Mouse (Mus musculus): ENCODE data around the gene Cacna1g.

The Cacna1g gene

DNA sequence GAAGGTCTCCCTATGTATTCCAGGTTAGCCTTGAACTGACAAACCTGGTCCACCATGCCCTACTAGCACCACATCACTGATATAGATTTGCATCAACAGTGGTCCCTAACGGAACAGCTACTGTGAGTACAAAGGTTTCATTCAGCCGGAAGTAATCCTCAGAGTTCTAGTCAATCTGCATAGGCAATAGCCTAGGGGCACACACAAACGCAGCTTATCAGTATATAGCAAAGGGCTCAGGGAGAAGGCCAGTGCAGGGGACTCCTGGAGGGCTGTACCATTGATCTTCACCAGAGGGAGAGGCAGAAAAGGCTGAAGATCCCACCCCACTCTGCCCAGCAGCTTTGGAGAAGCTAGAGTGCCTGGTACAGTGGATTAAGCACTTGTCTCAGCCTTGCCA lies 27.0 kb downstream of the Cacna1g start:
- no peak for DNase-seq (ENCODE audit: low read depth, low spot score)

DNA sequence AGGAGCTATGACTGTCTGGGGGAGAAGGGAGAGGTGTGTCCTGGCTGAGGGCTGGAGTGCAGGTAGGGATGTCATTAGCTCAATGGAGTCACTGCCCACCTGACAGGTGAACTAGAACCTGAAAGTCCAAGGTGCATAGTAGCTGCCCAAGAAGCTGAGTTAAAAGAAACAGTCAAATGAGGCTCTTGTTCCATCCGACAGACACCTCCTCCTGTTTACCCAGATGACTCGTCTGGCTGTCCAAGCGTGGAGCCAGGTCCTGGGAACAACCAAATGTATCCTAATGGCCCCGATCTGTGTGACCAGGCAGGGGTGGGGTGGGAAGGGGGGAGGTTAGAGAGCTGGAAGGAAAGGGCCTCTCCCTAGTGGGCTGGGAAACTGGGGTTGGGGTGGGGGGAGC lies 28.7 kb downstream of the Cacna1g start:
- DNase-seq (ENCODE audit: low read depth, low spot score): no peak

GRCm38 (mm10) chr11:94444829-94445228 lies 29.2 kb downstream of the Cacna1g start:
- DNase-seq (ENCODE audit: low read depth, low spot score): no peak

- DNase-seq (ENCODE audit: low read depth, low spot score): no peak
Measured at GRCm38 (mm10) chr11:94441752-94442151, 32.2 kb downstream of the Cacna1g start.

DNA sequence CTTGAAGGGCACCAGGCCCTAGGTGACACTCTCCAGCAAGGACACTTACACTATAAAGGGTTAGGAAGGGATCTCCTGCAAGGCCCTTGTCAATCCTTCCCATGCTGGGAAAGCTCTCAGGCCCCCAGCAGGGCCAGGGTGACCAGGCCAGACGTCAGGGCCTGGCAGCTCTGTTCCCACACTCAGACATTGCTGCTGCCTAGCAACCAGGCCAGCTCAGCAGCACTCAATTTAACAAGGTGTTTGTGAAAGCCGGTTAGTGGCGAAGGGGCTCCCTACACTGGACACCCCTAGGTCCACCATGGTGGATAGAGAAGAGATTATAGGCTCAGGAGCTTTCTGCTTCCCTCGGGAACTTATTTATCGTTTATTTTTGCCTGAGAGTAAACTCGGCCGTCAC lies 32.9 kb downstream of the Cacna1g start:
- DNase-seq (ENCODE audit: low read depth, low spot score): peak; percentile 13

GRCm38 (mm10) chr11:94440421-94440820 lies 33.6 kb downstream of the Cacna1g start:
- DNase-seq (ENCODE audit: low read depth, low spot score): no peak

DNA sequence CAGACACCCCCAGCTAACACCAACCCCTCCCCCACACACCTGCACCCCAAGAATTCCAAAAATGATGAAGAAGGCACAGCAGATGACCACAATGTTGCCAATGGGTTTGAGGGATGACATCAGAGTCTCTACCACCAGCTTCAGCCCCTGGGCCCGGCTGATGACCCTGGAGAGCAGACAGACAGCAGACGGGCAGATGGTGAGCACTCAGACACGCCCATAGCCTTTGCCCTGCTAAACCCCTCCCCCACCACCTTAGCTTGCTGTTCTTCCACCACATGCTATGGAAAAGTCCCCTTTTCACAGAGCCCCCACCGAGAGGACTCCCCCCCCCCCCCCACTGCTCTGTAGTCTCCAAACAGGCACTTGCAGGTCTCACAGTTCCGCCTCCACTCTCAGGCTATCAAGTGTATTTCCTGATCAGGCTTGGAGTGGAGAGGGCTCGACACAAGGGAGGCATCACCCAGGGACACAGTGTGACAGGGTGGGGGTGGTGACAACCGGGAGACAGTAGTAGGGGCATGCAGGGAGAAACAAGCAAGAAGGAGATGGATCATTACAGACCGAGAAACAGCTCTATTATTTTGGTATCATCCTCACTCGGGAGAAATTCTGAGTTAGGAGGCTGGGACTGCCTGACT lies 44.9 kb downstream of the Cacna1g start:
- no peak for DNase-seq (ENCODE audit: low read depth, low spot score)

- peak; percentile 80 for DNase-seq (ENCODE audit: low read depth, low spot score)
Measured at GRCm38 (mm10) chr11:94428091-94428835, 45.7 kb downstream of the Cacna1g start.

- DNase-seq (ENCODE audit: low read depth, low spot score): no peak
Measured at GRCm38 (mm10) chr11:94425656-94426055, 48.3 kb downstream of the Cacna1g start.

- DNase-seq (ENCODE audit: low read depth, low spot score): no peak
Measured at GRCm38 (mm10) chr11:94425215-94425614, 48.8 kb downstream of the Cacna1g start.

GRCm38 (mm10) chr11:94424380-94424779 lies 49.6 kb downstream of the Cacna1g start:
- DNase-seq (ENCODE audit: low read depth, low spot score): no peak

DNA sequence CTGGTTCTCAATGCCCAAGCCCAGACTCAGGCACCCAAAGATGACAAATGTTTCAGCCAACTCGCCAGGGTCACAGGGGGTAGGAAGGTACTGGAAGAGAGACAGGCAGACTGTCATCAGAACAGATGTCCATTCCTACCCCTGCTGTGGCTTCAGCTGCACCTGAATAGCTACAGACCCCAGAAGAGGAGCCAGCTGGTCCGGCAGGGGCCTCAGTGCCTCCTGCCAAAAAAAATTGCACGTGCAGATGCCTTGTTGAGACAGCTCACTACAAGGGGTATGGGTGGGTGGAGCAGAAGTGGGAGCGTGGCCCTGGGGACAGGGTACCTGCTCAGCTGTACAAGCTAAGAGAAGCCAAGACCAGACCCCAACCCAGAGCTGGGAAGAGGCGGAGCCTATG lies 50.1 kb downstream of the Cacna1g start:
- DNase-seq (ENCODE audit: low read depth, low spot score): no peak

- no peak for DNase-seq (ENCODE audit: low read depth, low spot score)
Measured at GRCm38 (mm10) chr11:94420991-94421390, 53.0 kb downstream of the Cacna1g start.

GRCm38 (mm10) chr11:94420325-94420724 lies 53.7 kb downstream of the Cacna1g start:
- no peak for DNase-seq (ENCODE audit: low read depth, low spot score)

GRCm38 (mm10) chr11:94419004-94419727 lies 54.8 kb downstream of the Cacna1g start:
- DNase-seq (ENCODE audit: low read depth, low spot score): no peak

DNA sequence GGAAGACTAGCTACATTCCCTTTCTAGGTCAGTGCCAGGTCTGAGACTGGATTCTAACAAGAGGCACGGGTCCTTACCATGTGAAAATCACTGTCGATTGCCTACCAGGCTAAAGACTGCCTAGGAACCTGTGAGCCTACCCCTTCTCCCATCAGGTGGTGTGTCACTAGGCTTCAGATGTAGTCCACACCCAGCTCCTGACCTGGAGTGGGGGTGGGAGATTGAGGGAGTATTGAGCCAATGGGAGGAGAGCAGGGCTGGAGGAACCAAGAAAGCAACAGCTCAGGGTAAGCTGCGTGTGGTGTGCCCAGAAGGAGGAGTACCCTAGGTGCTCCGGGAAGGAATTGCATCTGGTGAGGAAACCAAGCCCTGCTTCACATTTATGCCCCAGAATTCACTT lies 60.0 kb downstream of the Cacna1g start:
- no peak for DNase-seq (ENCODE audit: low read depth, low spot score)

DNA sequence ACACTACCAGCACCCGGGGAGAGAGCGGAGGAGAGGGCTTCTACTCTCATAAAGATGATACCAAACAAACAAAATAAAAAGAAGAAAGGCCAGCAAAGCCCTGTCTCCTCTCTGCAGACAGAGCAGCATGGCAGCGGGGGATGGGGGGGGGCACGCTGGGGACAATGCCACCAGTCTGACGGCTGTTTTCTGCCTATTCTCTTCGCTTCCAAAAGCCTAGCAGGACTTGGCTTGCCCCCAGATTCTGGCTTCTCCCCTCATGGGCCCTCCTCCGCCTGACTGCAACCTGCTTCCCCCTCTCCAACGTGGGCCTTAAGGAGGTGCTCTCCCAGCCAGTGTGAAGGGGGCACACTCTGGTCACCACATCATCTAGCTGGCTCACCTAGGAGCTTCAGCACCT lies 60.5 kb downstream of the Cacna1g start:
- no peak for DNase-seq (ENCODE audit: low read depth, low spot score)

DNA sequence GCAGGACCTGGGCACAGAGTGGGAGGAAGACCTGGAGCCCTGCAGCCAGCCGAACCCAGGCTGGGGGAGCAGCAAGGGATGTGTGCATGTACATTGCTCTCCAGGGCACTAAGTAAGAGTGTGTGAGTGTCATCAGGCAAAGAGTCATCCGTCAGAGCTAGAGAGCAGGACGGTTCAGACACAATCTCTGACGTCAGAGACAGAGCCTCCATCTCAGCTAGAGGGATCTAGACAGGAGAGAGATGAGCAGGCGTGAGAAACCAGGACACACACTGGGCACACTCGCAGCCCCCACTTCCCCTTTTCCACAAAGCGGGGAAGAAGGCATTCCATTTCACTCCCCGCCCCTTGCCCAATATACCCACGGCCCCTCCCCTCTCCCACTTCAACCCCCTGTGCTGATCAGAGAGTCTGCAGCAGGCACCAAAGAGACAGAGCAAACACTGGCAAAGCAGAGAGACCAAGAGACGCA lies 61.0 kb downstream of the Cacna1g start:
- no peak for DNase-seq (ENCODE audit: low read depth, low spot score)

GRCm38 (mm10) chr11:94412562-94412961 lies 61.4 kb downstream of the Cacna1g start:
- DNase-seq (ENCODE audit: low read depth, low spot score): no peak

GRCm38 (mm10) chr11:94407803-94408321 lies 66.1 kb downstream of the Cacna1g start:
- peak; percentile 25 for DNase-seq (ENCODE audit: low read depth, low spot score)

GRCm38 (mm10) chr11:94405348-94405747 lies 68.7 kb downstream of the Cacna1g start:
- DNase-seq (ENCODE audit: low read depth, low spot score): no peak

DNA sequence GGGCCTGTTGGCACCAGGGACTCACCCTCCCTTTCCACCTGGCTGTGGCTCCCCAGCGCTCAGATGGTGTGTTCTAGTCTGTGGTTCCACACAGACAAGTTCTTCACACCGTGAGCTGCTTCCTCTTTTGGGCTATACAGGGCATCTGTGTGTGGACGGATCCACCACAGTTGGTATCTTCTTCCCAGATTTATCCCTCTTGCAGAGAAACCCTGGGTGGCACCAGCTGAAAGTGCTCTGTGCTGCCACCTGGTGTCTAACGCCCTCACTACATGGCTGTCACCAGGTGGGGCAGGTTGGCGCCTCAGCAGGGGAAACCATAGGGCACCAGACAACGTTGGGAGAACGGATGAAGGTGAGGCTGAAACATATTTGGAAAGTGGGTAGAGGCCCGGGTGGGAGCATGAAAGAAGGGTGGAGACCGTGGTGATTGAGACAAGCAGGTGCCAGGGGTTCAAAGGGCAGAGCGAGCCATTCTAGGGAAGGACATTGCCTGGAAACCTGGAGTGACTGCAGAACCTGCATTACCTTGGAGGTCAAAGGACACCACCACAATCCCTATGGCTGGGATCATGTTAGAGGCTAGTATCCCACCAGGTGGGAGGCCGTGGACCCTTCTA lies 69.2 kb downstream of the Cacna1g start:
- peak; percentile 75 for DNase-seq (ENCODE audit: low read depth, low spot score)
